Mouse (Mus musculus) lung, postnatal 0 days (tissue): ENCODE data around the gene Mgst3.

ENCODE experiments used
- CTCF ChIP-seq: IDR thresholded peaks from 2 replicates; pipeline ENCODE4 v1.5.1; 2016; ENCODE audit warnings: antibody characterized with exemption, mild to moderate bottlenecking
- EP300 ChIP-seq: IDR thresholded peaks from 2 replicates; pipeline ENCODE4 v1.6.1; 2016; ENCODE audit warnings: antibody characterized with exemption, mild to moderate bottlenecking, control low read depth

DNA sequence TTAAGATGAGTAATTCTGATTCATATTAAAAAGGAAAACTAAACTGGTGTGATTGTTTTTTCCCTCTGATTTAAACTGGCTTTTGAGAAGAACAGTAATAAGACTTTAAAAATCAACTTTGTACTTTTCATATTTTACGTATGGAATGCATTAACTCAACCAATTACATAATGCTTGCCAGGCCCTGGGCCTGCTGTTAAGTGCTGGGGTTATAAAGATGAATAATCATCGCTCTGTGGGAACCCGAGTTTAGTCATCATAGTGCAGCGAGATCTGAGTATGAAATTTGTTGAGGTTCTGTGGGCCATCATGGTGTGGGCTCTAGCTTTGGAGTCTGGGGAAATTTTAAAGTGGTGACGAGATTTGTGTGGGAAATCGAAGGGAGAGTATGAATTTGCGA lies 33.0 kb upstream of the Mgst3 start:
- TF ChIP-seq CTCF (no peak), EP300 (no peak)
